Mouse (Mus musculus): ENCODE measurements around the gene Mphosph9.
"Not testable (repeated sequence)": the region's sequence is repeated elsewhere in the genome, so short reads cannot be mapped to it uniquely, and the experiment has no call there.

Gene Mphosph9

DNA sequence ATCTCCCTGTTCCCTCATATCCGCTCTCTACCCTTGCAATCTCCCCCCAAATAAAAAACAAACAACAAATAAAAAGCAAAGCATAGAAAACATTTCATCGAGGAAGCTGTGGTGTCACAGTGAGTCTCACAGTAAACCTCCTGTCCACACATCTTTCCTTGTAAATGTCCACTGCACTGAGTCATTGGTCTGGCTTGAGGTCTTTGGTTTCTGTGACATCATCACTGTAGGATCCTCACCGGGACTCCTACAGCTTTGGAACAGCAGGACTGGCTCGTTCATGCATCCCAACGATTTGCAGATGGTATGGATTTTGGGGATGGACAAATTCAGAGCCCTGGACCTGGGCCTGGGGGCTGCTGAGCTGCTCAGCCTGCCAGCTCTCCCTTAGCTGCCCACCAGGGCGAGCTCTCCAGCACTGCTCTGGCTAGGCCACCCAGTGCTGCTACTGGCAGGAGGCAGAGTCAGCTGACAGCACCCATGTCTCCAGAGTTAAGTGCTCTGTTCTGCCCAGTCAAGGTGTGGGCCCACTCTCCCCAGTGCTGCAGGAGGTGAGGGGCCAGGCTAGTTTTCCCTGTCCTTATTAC lies 14.1 kb upstream of the Mphosph9 start:
- not testable (repeated sequence) for DNase-seq (ENCODE audit: low read depth)

DNA sequence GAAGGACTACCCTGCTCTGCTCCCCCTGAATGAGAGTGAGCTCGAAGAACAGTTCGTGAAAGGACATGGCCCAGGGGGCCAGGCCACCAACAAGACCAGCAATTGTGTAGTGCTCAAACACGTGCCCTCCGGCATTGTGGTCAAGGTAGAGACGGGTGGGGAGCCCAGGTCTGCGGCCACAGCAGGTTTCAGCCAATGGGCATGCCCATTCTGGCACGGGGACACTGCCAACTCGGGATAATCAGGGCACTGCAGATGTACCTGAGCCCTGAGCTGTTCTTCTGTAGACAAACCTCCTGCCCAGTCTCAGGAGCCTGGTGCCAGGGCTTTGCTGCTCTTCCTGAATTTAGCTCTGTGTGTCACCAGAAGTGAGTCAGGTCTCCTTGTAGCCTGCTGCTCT lies 11.0 kb upstream of the Mphosph9 start:
- DNase-seq (ENCODE audit: low read depth) = no peak

DNA sequence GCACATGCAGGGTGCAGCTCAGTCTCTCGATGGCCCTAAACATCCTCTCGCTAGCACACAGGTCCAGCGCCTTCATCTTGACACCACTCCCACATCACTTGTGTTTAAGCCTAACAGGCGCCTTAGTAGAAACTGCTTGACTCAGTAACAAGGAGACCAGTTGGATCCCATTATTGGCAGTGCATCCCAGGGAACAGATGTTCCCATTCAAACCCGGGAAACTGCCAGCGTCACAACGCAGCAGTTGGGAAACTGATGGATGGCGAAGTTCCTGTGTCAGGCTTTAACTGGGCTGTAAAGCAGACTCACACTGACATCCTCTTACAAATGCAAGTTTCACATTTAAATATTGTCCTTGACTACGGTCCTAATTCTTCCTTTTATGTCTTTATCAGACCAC lies 10.1 kb upstream of the Mphosph9 start:
- DNase-seq (ENCODE audit: low read depth) = no peak

DNA sequence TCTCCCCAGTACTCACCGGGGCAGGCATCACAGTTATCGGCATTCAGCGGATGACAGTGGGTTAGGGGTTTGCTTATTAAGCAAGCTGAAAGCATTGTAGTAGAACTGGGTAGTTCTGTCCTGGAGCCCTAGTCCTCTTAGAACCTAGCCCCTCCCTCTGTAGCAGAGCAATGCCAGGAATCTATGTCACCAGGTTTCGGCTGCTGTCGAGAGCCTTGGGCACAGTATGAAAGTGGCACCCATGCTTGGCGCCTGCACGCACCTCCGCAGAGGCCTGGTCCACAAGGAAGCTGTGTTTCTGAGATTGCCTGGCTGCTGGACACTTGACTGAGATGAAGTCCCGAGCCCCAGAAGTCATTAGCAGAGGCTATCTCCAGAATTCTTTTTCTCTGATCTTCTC lies 9.3 kb upstream of the Mphosph9 start:
- DNase-seq (ENCODE audit: low read depth) = no peak

DNA sequence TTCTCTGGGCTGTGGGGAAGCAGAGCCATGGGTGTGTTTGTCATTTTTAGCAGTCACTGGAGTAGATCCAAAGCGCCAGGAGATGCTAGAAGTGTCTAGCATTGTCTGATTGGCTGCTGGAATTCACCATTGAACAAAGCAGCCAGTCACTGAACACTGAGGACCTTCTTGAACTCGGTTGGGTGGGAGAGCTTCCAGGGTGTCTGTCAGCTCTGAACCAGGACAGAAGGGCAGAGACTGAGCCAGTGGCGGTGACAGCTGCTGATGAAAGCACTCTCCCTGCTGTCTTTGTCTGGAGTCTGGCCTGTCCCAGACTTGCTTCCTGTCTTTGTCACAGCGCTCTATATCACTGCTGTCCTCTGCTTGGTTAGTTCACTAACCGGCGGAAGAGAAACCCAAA lies 6.6 kb upstream of the Mphosph9 start:
- no peak for DNase-seq (ENCODE audit: low read depth)

DNA sequence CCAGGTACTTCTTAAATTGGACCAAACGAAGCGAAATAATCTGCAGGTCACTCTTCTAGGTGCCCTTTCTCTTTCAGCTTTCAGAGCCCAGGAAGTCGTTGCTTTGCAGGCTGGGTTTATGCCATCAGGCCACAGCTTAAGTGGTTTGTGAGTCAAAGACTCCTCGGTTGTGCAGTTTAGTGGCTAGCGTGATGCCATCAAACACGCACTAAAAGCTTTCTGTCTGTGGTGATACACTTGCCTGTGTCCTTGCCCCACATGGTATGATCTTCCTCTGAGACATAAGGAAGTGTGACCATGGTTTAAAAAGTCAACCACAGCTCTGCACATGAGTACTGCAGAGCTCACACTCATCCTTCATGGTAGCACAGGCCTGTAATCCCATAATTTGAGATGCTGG lies 2.3 kb upstream of the Mphosph9 start:
- DNase-seq (ENCODE audit: low read depth) = no peak

DNA sequence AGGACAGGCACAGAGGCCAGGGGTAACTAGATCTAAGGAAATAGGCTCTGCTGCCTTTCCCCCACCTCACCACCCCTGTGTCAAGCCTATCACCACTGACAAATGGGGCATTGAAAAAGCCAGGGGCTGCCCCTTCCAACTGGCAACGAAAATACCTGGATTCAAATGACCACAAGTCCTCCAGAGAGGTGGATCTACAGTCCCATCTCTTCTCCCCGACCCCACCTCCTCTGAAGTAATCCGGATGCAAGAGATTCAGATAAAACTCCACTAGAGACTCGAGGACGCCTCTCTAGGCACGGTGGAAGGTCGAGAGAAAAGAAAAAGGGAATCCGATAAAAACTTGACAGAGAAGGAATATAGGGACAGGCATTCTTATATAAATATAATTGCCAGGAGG lies 943 bp downstream of the Mphosph9 start:
- no peak for DNase-seq (ENCODE audit: low read depth)

DNA sequence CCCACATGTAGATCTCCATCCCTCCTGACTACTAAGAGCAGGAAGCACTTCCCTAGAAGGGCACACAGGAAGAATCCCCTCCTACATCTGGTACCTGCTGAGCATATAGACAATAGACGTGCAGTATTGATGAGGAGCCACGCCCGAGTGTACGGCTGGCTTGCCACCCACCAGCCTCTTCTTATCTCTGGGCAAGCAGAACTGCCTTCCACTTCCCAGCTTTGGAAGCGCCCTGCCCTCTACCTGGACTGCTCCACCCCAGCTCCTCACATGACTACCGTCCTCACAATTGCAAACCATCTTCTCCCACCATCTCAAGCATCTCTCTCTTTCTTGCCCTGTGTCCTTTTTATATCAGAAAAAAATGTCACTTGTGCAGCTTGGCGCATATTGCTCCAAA lies 10.1 kb downstream of the Mphosph9 start:
- no peak for DNase-seq (ENCODE audit: low read depth)

DNA sequence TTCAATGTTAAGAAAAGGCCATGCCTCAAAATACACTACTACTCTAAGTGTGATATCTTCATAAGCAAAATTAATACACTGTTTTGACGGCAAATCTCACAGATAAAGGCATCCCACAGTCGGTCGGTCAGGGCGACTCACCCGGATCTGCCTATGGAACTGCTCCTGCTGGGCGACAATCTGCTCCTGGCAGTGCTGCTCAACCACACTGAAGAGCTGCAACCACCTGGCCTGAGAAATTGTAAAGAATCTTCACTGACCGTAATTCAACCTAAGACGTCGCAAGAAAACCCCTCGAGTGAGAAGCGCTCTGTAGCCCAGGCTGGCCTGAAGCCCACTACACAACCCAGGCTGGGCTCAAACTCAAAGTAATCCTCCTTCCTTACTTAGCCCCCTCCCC lies 11.8 kb downstream of the Mphosph9 start:
- no peak for DNase-seq (ENCODE audit: low read depth)

DNA sequence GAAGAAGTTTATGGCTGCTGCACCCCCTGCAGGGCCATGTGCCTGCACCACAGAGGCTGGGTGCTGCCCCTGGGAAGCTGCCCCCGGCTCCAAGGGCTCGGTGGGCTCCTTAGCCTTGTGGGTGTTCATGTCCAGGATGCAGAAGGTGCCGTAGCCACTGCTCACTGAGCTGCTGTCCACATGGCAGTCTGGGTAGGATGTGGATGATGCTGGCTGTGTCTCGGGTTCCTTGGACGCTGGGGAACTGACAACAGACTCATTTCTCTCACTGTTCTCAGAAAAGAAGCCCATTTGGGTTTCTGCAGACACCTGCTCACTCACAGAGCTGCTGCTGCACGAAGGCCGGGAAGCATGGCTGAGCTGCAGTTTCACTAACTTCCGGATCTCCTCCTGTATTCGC lies 12.3 kb downstream of the Mphosph9 start:
- no peak for DNase-seq (ENCODE audit: low read depth)

DNA sequence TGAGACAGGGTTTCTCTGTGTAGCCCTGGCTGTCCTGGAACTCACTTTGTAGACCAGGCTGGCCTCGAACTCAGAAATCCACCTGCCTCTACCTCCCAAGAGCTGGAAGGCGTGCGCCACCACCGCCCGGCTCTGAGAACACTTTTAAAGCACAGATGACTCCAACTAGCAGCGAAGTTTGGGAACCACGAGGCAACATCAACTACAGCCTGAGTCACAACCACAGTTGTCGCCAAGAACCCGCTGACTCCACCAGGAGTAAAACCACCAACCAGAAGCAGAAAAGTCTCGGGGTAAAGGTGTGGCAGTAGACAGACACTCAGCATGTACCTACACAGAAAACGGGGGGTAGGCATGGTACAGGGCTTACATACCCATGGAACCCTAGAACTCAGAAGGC lies 17.7 kb downstream of the Mphosph9 start:
- no peak for DNase-seq (ENCODE audit: low read depth)

DNA sequence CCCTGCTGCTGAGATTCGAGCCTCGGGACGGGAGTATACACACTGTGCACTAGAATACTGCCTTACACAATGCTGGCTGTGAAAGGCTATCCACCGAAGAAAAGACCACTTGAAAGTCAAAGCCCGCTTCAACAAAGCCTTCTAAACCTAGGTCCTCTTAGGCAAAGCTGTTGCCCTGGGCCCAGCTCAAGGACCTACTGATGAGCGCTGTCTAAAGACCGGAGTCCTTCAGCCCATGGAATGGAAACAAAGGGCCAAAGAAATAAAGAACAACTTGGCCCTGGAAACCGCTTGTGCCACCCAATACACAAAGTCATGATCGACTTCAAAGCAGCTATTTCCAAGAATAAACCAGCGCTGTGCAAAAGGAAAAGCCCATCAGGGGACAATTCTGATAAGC lies 18.6 kb downstream of the Mphosph9 start:
- no peak for DNase-seq (ENCODE audit: low read depth)

DNA sequence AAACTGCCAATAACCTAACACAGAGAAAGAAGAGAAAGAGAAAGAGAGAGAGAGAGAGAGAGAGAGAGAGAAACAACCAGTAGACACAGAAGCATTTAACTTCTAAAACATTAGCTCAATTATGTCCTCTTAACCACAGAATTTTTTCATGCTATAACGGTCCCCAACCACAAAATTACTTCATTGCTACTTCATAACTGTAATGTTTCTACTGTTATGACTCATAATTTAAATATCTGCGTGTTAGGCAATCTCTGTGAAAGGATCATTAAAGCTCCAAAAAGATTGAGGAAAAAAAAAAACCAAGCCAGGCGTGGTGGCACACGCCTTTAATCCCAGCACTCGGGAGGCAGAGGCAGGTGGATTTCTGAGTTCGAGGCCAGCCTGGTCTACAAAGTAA lies 24.9 kb downstream of the Mphosph9 start:
- DNase-seq (ENCODE audit: low read depth) = peak; percentile 6

DNA sequence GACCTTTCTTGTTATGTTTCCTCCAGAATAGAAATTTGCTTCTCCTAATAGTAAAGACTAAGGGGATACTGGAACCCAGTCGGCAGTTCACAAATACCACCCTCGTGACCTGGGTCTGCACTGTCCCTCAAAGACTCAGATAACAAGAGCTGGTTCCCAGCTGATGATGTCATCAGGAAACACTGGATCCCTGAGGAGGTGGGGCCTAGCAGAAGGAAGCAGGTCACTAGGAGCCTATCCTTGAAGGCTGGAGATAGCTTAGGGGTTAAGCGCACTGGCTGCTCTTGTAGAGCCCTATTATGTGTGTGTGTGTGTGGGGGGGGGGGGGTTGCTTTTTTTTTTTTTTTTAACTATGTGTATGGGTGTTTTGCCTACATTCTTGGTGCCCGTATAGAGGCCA lies 27.6 kb downstream of the Mphosph9 start:
- no peak for DNase-seq (ENCODE audit: low read depth)

DNA sequence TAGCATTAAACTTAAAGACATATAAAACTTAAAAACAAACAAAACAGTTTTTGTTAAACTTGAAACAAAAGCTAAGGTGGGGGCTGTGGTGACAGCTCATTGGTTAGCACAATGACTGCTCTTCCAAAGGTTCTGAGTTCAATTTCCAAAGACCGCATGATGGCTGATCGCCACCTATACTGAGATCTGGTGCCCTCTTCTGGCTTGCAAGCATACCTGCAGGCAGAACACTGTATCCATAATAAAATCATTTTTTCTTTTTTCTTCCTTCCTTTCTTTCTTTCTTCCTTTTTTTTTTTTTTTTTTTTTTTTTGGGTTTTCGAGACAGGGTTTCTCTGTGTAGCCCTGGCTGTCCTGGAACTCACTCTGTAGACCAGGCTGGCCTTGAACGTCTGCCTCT lies 28.5 kb downstream of the Mphosph9 start:
- not testable (repeated sequence) for DNase-seq (ENCODE audit: low read depth)

DNA sequence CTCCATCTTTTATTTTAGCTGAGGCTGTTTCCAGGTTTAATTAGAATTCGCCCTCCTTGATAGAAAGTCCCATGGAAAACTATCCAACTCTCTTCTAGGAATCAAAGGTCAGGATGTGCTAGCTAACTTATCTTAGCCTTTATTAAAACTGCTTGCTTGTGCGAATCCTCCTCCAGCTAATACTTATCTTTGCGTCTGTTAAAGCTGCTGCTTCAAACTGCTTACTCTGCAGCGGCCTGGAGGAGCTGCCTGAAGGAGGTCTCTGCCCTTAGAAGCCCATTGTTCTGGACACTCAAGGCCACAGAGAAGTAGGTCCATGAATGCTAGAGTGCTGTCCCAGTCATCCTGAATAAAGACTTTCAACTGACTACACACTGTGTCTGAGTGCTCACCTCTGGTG lies 31.3 kb downstream of the Mphosph9 start:
- no peak for DNase-seq (ENCODE audit: low read depth)

DNA sequence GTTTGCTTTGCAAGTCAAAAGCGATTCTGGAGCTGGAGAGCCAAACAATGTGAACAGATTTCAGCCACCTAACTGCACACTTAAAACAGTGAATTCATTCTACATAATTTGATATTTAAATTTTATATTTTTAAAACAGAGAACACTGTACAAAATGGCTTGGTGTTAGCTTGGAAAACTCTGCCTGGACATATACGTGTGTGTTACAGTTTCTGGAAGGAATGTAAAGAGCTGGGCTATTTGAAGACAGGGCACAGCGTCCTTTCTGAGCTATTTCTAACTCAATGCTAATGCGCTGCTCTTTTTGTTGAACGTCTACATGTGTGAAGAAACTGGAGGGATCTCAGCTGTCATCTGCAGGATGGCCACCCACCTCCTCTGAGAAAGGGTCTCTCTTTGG lies 33.8 kb downstream of the Mphosph9 start:
- DNase-seq (ENCODE audit: low read depth) = no peak

DNA sequence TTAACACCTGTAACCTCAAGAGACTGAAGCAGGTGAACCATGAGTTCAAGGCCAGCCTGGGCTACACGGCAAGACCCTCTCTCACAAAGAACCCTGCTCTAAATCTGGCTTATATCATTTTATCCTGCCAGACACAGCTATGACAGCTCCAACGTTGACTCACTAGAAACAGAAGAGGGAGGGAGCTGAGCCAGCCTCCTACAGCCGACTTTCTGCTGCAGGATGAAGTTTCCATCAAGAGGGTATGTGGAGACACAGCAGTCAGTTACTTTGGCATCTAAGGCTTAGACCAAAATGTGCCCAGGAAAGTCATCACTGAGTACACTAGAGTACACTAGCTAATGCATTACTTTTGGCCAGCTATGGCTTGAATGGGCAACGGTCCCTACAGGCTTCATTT lies 37.6 kb downstream of the Mphosph9 start:
- no peak for DNase-seq (ENCODE audit: low read depth)

DNA sequence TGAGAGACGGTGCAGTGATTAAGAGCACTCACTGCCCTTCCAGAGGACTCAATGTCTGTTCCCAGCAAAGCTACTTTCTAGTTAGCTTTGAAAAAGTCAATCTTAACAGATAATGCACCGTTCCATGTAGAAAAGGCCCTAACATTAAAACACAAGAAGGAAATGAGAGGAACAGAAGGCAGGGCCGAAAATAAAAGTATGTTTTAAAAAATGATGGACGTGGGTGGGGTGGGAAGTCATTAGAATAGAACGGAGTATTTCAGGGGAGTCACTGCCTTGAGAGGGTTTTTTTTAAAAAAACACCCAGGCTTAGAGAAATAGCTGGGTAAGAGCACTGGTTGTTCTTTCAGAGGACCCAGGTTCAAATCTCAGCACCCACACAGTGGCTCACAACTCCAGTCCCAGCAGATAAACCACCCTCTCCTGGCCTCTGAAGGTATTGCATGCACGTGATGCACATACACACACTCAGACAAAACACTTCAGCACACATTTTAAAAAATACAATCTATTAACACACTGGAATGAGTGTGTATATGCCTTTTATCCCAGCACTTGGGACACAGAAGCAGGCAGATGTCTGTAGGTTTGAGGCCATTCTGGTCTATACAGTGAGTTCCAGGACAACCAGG lies 40.0 kb downstream of the Mphosph9 start:
- no peak for DNase-seq (ENCODE audit: low read depth)

DNA sequence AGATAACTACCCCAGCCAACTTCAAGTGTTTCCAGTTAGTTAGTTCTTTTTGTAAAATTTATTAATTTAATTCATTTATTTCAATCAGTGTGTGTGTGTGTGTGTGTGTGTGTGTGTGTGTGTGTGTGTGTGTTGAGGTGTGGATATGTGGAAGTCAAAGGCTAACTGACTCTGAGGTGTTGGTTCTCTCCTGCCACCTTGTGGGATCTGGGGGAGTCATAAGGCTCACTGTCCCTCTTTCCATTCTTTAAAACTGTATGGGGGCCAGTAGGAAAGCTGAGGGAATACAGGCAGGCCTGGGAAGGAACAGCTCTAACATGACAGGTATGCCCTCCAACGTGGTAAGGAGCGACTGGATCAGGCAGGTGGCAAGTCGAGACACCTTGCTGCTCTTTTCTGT lies 43.4 kb downstream of the Mphosph9 start:
- no peak for DNase-seq (ENCODE audit: low read depth)

DNA sequence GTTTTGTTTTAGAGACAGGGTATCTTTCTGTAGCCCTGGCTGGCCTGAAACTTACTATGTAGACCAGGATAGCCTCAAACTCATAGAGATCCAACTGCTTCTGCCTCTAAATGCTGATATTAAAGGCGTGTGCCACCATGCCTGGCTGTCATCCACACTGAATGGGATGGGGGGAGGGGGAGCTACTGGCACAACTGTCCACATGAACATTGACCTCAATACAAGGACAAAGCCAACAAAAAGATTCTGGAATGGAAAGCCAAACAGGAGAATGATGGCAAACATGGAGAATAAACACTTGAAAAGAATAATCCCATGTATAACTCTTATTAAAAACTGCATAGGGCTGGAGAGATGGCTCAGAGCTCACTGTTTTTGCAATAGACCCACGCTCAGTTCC lies 44.9 kb downstream of the Mphosph9 start:
- no peak for DNase-seq (ENCODE audit: low read depth)

DNA sequence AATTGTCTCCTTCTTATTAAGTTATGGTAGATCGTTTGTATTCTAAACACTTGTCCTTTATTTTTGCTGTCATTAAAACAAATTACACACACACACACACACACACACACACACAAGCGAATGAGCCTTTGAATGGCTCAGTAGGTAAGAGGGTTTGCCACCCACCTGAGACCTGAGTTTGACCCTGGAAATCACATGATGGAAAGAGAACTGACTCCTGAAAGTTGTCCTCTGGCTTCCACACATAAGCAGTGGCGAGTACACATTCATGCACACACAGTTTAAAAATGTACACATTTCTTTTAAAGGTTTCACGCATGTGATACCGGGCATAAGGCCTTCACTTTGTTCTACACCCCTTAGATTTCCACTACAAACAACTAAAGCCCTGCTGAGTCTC lies 57.5 kb downstream of the Mphosph9 start:
- no peak for DNase-seq (ENCODE audit: low read depth)

DNA sequence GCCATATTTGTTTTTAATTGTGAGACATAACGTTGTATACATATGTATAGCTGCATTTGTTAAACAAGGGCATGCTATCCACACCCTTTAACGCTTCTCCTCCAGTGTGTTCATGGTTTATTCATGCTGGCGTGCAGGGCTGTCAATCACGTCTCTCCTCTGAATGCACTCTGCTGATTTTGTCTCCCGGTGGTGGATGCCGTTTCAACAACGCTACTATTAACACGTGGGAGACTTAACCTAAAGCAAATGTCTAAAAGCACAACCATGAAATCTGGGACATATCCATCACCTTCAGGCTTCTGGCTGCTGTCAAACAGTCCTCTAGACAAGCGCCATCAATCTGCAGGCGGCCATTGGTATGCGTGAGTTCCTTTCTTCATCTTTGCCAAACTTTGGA lies 58.1 kb downstream of the Mphosph9 start:
- no peak for DNase-seq (ENCODE audit: low read depth)

DNA sequence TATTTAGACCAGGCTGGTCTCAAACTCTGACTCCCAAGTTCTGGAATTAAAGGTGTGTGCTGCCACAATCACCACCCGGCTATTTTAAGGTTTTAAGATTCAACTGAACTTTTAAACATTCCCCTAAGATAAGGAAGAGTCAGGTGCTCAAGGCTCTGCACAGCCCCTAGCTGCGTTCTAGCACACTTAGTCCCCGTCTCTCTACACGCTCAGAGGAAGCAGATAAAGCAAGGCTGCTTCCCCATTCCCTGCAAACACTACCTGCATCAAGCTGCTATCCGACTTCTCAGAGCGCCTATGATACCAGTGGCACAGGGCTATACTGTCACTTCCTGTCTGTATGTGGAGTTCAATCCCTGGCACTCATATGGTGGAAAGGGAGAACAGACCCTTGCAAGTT lies 60.1 kb downstream of the Mphosph9 start:
- no peak for DNase-seq (ENCODE audit: low read depth)

DNA sequence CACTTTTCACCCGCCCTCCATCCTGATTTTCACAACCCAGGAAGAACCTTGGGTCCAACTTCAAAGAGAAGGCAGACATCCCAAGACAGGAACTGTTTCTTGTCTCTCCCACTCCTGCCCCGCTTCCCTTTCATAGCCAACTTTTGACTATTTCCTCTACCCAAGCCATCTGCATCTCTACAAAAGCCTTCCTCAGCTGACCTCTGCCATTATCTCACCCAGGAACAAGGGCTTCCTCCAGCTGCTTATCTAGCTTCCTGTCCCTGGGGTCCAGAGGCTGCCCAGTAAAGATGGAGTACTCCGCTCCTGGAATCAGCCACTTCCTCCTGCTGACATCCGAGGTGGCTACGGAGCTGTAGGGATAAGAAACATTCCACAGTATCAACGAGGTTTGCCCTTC lies 61.0 kb downstream of the Mphosph9 start:
- no peak for DNase-seq (ENCODE audit: low read depth)
